Mouse (Mus musculus) erythroid progenitor cell, adult 5-6 weeks (primary cell): ENCODE results near the gene Klra1. TPM values are rescaled to one million over a fixed set of nuclear protein-coding genes. Genes with fewer than 3 reads are reported as not detected.
"Not testable (repeated sequence)": the region's sequence is repeated elsewhere in the genome, so short reads cannot be mapped to it uniquely, and the experiment has no call there.

ENCODE experiments used
- ATAC-seq: replicated peaks from 2 replicates; pipeline ENCODE4 v1.8.0; 2016; ENCODE audit warnings: moderate number of reproducible peaks, mild to moderate bottlenecking, moderate TSS enrichment, inconsistent platforms; ENCODE audit not compliant: poor library complexity, low FRiP score, severe bottlenecking
- total RNA-seq, 2 experiments: library from RNA; stranded (forward) in 1 of 2; stranded (reverse) in 1 of 2; fragments of 150-400 nt in 1 of 2; fragments of 186-747, 209-891 nt in 1 of 2; gene quantifications; 2 replicates each; pipeline versions ENCODE4 v1.2.3 to v1.2.4; 2015 to 2017; ENCODE audit warnings: low replicate concordance in 2 of 2

Klra1 gene
- total RNA-seq (2015; ENCODE audit: low replicate concordance) = not detected in 2 replicates
- 1.2 and 2.3 TPM in 2 replicates for total RNA-seq (2017; ENCODE audit: low replicate concordance)

DNA sequence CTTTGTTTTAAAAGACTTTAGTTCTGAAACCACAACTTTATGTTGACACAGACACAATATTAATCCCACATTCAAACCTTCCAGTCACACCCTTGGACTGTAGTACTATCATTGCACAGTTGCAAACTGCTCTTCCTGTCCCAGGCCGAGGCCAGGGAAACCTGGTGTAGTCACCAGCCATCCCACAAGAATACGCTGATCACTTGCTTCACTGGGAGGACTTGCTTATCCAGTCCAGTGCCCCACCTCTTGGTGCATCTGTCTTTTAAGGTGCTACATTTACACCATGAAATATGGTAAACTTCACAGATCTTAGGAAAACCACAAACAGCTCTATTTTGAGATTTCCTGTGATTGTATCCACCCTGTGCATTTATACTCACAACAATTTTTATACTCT is at the start of gene Klra1:
Gene Klra1, minus strand, starts transcription at position 125 of the 400 bp plus-strand sequence.
- ATAC-seq = no peak

DNA sequence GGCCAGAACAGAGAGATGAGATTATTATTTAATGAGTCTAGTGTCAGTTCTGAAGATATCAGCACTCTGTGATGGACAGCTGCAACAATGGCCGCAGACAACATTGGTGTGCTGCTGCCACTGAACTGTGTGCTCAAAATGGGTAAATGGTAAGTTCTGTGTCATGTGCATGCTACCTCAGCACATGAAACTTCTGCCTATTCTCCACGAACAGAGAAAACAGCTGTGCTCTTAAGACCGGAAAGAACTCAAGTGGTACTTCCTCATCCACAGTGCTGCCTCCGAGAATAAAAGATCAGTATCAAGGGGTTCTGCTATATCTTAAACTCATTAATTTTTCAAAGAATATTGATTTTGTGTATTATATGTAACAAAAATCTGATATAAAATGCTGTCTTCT is 42.8 kb upstream of the Klra1 start:
- no peak for ATAC-seq

DNA sequence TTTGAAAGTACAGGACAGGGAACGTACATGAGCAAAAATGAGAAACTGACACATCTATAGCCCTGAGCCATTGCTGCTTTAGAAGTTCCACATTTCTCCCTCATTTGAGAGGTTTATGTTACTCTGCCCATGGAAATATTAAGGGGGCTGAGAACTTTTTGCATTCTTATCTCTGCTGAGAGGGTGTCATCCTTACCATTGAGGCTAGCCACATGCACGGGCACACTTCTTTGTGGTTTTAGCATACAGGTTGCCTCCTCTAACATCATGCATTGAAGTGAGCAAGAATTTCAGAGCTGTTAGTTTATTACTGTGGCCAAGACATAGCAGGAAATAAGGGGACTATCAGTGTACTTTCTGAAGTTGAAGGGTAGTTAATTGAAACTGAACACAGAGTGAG is 32.5 kb upstream of the Klra1 start:
- ATAC-seq = no peak

DNA sequence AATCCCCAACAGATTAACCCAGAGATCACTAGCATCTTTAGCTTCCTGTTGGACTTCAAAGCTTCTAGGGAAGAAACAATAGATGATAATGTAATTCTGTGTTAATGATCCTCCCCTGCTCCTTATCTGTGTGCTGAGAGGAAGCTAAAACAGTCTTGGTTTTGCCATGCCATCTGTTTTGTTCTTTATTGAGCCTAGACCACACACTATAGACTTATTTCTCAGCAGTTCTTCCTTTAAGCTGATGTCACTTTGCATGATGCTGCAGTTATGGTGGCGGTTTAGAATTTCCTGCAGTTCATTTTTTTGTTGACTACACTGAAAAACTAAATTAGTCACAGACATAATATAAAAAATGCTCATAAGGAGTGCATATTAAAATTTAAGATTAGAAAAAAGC is 18.2 kb upstream of the Klra1 start:
- ATAC-seq = no peak

DNA sequence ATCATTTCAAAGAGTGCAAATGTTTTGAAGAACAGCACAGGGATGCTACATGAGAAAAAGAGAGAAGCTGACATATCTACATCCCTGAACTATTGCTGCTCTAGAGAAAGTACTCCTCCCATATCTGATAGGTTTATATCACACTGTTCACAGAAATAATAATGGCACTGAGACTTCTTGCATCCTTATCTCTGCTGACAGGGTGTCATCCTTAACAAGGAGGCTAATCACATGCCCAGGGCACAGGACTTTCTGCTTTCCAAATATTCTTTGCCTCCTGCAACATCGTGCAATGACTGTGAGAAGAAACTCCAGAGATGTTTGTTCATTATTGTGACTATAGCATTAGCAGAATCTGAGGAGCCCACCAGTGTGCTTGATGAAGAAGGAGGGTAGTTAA is 871 bp downstream of the Klra1 start:
- ATAC-seq = no peak

DNA sequence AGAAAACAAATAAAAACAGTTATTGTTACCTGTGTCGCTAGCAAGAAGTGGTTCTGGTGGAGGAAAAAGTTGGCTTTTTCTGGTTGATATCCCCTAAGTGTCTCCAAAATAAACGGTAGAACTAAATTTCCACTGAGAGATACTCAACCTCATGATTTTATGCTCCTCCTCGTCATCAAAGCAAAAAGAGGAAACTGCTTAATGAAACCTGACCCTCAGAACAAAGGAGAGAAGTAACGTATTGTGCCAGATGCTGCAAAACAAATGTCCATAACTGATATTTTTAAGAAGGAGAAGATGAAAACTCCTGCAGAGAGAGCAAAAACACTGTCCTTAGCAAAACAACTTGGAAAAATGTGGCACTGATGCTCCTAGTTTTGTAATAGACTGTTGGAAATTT is 4.3 kb downstream of the Klra1 start:
- no peak for ATAC-seq

DNA sequence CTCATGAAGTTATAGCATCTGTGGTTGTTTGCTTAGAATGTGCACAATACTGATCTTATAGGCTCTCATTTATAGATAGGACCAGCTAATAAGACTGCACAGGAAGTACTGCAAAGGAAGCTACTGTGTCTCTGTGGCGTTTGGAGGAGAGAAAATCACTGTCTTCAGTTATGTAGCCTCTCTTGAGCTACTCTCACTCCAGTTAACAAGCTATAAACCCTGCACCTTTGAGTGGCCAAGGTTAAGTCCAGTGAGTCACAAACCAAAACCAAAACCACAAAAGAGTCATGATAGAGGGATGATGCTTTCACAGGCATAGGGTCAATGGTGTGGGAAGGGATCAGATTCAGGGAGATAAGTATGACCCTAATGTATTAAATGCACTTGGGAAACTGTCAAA is 41.3 kb downstream of the Klra1 start:
- not testable (repeated sequence) for ATAC-seq

DNA sequence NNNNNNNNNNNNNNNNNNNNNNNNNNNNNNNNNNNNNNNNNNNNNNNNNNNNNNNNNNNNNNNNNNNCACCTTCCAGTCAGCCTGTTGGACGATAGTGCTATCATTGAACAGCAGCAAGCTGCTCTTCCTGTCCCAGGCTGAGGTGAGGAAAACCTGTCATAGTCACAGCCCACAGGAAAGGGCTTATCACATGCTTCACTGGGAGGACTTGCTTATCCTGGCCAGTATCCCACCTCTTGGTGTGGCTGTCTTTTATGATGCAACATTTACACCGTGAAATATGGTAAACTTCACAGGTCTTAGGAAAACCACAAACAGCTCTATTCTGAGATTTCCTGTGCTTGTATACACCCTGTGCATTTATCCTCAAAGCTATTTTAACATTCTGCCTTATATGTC is 44.7 kb downstream of the Klra1 start:
- not testable (repeated sequence) for ATAC-seq

DNA sequence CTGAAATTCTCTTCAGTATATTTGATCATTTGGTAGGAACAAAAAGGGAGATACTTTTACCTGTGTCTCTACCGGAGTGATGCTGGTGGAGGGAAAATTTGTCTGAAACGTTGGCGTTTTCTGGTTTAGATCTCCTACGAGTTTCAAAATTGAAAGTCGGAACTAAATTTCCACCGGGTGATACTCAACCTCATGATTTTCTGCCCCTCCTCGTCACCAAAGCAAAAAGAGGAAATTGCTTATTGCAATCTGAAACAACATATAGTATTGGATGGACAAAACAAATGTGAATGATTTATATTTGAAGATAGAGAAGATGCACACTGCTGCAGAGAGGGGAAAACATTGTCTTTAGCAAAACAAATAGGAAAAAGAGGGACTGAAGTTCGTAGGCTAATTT is 49.3 kb downstream of the Klra1 start, which contains the start of gene Klra3:
Gene Klra3, minus strand, starts transcription at position 164 of the 400 bp plus-strand sequence.
- ATAC-seq = no peak

Other genes with a start within 250 kb of the Klra1 start
- gene Klra9, start 193.8 kb downstream of the Klra1 start, total RNA-seq (2015; ENCODE audit: low replicate concordance) = not detected in 2 replicates
- gene Klra9, start 193.8 kb downstream of the Klra1 start, total RNA-seq (2017; ENCODE audit: low replicate concordance) = 0.30 and 0.90 TPM in 2 replicates
- not detected in 2 replicates for gene Klra7, start 153.6 kb downstream of the Klra1 start, total RNA-seq (2015; ENCODE audit: low replicate concordance)
- 0.90 TPM in 1 of 2 replicates, not detected in the other for gene Klra7, start 153.6 kb downstream of the Klra1 start, total RNA-seq (2017; ENCODE audit: low replicate concordance)
- not detected in 2 replicates for gene Klra10, start 104.9 kb downstream of the Klra1 start, total RNA-seq (2015; ENCODE audit: low replicate concordance)
- not detected in 2 replicates for gene Klra10, start 104.9 kb downstream of the Klra1 start, total RNA-seq (2017; ENCODE audit: low replicate concordance)
- gene Klra3, start 49.3 kb downstream of the Klra1 start, total RNA-seq (2015; ENCODE audit: low replicate concordance) = 4.7 TPM in 1 of 2 replicates, not detected in the other
- gene Klra3, start 49.3 kb downstream of the Klra1 start, total RNA-seq (2017; ENCODE audit: low replicate concordance) = not detected in 2 replicates